Mouse (Mus musculus): Measurements from ENCODE around the gene Scarb1. TPM values are rescaled to one million over a fixed set of nuclear protein-coding genes. Genes with fewer than 3 reads are reported as not detected.

Gene Scarb1
- total RNA-seq, 1 experiment from 2014 or later = 1,757 TPM

DNA sequence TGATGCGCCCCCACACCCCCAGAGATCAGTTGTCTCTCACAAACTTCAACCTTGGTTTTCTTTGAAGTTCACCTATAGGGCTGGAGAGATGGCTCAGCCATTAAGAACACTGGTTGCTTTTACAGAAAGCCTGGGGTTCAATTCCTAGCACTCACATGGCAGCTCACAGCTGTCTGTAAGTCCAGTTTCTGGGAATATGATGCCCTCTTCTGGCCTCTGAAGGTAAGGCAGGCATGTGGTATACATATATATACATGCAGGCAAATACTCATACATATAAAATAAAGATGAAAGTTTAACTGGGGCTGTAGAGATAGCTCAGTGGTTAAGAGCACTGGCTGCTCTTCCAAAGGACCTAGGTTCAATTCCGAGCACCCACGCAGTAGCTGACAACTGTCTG lies 105.5 kb downstream of the Scarb1 start:
- DNase-seq = no peak

DNA sequence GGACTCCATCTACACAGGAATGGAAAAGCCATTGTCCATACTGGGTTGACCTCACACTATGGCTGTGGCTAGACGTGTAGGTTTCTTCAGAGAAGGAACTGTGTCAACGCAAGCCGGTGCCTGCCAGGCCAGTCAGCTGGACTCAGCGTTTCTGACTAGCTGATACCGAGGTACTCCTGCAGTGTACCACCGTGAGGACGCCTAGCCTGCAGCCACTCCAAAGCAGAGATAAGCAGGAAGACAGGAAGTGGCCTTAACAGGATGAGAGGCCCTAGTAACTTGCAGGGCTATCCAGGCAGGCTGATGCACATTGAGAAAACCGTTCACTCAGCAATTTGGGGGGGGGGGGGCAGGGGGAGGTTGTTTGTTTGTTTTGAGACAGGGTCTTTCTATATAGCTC lies 106.5 kb downstream of the Scarb1 start:
- no peak for DNase-seq

DNA sequence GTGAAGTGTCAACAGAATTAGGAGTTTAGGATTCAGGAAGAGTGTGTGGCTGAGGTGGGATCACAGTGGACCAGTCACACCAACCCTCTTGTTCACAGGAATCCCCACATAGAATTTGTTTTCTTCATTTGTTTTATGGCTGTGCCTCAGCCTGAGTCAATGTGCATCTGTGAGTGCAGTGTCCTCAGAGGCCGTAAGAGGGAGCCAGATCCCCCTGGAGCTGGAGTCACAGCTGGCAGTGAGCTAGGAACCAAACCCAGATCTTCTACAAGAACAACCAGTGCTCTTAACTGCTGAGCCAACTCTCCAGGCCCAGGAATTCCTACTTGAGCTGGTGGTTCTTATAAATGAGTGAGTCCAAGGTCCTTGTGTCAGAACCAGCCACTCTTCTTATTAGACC lies 107.4 kb downstream of the Scarb1 start:
- DNase-seq = no peak

DNA sequence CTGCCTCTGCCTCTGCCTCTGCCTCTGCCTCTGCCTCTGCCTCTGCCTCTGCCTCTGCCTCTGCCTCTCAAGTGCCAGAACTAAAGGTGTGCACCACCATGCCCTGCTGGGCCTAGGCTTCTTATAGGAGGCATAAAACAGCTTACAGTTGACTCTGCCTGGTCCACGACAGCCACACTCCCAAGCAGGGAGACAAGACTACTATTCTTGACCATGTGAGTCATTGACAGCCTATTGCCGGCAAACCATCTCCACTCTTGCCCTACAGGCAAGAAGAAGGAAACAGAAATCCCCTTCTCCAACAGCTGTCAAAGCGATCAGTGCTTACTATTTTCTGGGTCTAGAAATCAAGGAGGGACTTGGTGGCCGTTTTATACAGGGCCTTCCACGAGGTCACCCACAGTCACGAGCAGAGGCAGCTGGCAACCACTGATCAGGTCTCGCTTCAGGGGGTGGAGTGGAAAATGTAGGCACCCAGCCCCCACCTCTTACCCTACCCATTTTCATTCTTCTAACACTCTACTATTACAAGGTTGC lies 108.4 kb downstream of the Scarb1 start:
- no peak for DNase-seq

DNA sequence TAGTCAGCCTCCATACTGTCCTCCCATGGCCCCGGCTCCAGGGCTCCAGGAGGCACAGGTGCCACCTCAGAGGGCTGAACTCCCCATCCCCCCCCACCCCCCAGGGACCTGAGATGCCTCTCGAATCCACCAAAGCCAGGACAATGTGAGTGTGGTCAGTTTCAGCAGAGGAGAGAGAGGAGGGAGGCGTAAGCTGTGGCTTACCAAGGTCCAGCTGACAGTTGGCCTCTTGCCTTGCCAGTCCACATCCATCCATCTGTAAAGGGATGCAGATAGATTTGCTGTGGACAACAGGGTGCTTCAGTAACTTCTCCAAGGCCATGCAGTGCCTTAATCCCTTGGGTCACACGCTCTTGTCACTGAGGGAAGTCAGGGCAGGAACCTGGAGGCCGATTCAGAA lies 110.4 kb downstream of the Scarb1 start:
- DNase-seq = no peak

DNA sequence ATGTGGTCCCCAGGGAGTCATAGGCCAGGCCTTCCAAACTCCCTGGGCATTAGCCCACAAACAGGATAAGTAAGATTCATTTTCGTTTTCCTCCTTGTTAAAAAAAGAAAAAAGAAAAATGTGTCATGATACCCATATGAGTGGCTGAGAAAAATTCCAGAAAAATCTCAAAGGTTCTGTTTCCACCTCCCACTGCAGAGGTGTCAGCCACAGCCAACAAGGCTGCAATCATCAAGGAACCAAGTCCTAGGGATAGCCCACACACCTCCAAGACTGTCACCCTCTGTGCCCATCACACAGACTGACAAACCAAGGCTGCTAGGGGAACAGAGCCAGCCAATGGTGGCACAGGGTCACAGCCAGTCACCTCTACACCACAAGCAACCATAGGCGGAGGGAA lies 111.8 kb downstream of the Scarb1 start:
- no peak for DNase-seq

DNA sequence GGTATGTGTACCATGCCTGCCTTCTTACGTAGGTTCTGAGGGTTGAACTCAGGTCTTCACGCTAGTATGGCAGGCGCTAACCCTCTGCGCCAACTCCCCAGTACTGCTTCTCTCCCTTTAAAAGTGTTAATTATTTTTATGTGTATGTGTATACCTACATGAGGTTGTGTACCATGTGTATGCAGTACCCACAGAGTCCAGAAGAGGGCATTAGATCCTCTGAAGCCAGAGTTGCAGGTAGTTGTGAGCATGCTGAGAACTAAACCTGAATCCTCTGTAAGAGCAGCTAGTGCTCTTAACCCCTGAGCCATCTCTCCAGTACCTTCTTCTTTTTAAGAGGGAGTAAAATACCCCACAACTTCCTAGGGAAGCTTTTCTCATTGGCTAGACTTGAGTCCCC lies 113.2 kb downstream of the Scarb1 start:
- no peak for DNase-seq

Other genes with a start within 250 kb of the Scarb1 start
- gene Ncor2, start 161.9 kb downstream of the Scarb1 start, total RNA-seq (2021) = 165 and 192 TPM in 2 replicates
- gene Gm10382, start 48.2 kb upstream of the Scarb1 start, total RNA-seq (2021) = 0.26 and 0.49 TPM in 2 replicates
- 1,142 and 1,189 TPM in 2 replicates for gene Ubc, start 49.1 kb upstream of the Scarb1 start, total RNA-seq (2021)
- 14.6 and 15.7 TPM in 2 replicates for gene Dhx37, start 93.0 kb upstream of the Scarb1 start, total RNA-seq (2021)
- 24.0 and 27.9 TPM in 2 replicates for gene Bri3bp, start 100.5 kb upstream of the Scarb1 start, total RNA-seq (2021)
- gene Aacs, start 134.7 kb upstream of the Scarb1 start, total RNA-seq (2021) = 25.4 and 27.3 TPM in 2 replicates
- gene Tmem132b, start 190.7 kb upstream of the Scarb1 start, total RNA-seq (2021) = 0.74 and 1.4 TPM in 2 replicates